Mouse (Mus musculus): Measurements from ENCODE around the gene Plekhg1.

GRCm38 (mm10) chr10:3706231-3706630 lies 33.9 kb upstream of the Plekhg1 start:
- TF ChIP-seq CTCF (IDR thresholded peaks at IDR 0.05; ENCODE audit: low read depth) (no peak), EP300 (optimal IDR thresholded peaks at IDR 0.05) (no peak)
